Mouse (Mus musculus) stomach, embryonic 15.5 days (tissue): ENCODE measurements around the gene Gnaq. TPM values are rescaled to one million over a fixed set of nuclear protein-coding genes. Genes with fewer than 3 reads are reported as not detected.

ENCODE experiments used
- ATAC-seq: fragments of 200-750 bp; cut with Nextera tagmentation; 2 replicates; pipeline ENCODE4 v1.8.0; 2017; ENCODE audit warnings: low read depth, moderate number of reproducible peaks, moderate TSS enrichment; ENCODE audit not compliant: insufficient read depth, low FRiP score
- H3K27ac ChIP-seq: fragments of 300-500 bp; sonication (generic); 2 replicates; pipeline ENCODE4 v1.5.1; 2015; ENCODE audit warnings: mild to moderate bottlenecking, inconsistent platforms
- H3K27me3 ChIP-seq: fragments of 300-500 bp; sonication (generic); replicated peaks from 2 replicates; pipeline ENCODE4 v1.6.1; 2015; ENCODE audit warnings: inconsistent platforms
- H3K36me3 ChIP-seq: fragments of 300-500 bp; sonication (generic); 2 replicates; pipeline ENCODE4 v1.6.1; 2015; ENCODE audit warnings: inconsistent platforms
- H3K4me1 ChIP-seq: fragments of 300-500 bp; sonication (generic); 2 replicates; pipeline ENCODE4 v1.6.1; 2015; ENCODE audit warnings: inconsistent platforms
- H3K4me2 ChIP-seq: fragments of 300-500 bp; sonication (generic); 2 replicates; pipeline ENCODE4 v1.6.1; 2015; ENCODE audit warnings: mild to moderate bottlenecking, inconsistent platforms
- H3K4me3 ChIP-seq: fragments of 300-500 bp; sonication (generic); replicated peaks from 2 replicates; pipeline ENCODE4 v1.5.1; 2015; ENCODE audit warnings: inconsistent platforms
- H3K9ac ChIP-seq: fragments of 300-500 bp; sonication (generic); 2 replicates; pipeline ENCODE4 v1.6.1; 2015; ENCODE audit warnings: inconsistent platforms
- H3K9me3 ChIP-seq: fragments of 300-500 bp; sonication (generic); 2 replicates; pipeline ENCODE4 v1.6.1; 2016; ENCODE audit warnings: inconsistent platforms
- WGBS: fragments of 180-500 bp; shearing (Covaris S2); methylation state at CpG from one replicate; pipeline ENCODE4 v1.1.7; 2015; 5-methylcytosine and 5-hydroxymethylcytosine counted together
- polyA plus RNA-seq: library from polyadenylated mRNA; unstranded; fragments of >200 nt; fragmentation: Nextera tagmentation; extraction: Ambion mirVana; gene quantifications from 2 replicates; pipeline ENCODE4 v1.2.1, GENCODE M21; 2015

The Gnaq gene
- polyA plus RNA-seq, 1 experiment from 2014 or later = 35.6 TPM

DNA sequence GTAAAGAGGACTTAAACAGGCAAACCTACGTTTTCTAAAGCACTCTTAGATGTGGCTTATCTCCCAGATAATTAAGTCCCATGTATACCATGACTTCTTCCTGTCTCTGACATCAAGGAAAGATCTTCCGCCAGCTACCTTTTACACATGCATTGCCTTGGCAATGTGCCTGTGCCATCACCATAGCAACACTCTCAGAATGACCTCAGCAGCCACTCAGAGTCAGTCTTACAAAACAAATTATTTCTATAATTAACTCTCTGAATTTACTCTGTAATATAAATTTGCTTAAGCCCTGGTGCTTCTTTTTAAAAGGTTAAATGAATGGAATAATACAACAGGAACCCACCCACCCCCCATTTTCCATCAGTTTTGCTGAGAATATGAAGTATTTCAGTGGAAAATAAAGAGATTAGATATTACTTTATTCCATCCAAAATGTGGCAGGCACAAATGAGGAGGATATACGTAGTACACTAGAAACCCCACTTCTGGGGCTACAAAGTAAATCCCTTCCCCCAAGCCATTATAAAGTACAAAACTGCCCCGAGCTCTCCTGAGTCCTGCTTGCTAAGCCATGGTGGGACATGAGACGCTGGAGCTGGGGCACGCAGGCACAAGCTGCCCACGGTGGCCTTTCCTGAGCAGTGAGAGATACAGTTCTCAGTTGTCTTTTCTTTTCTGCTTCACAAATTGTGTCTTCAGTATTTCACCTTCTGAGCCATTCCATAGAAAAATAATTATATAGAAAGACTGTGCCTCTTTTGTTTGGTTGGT, 195.6 kb downstream of the Gnaq start:
- Histone ChIP-seq H3K9ac (no peak overlapping the region), H3K36me3 (no peaks in the 10 kb centered on the region; the same call in 1 of the 2 replicates), H3K9me3 (no peaks in the 10 kb centered on the region), H3K4me3 (no peak overlapping the region), H3K27ac (peak overlapping the region; percentile 27; the same call in 1 of the 2 replicates), H3K4me1 (peaks cover 18% of the 10 kb centered on the region; the same call in 1 of the 2 replicates), H3K4me2 (no peak overlapping the region), H3K27me3 (no peaks in the 10 kb centered on the region)
- WGBS = 47% methylated on average over 7 of the region's 7 CpGs
- no peak; the same call in 1 of the 2 replicates for ATAC-seq

DNA sequence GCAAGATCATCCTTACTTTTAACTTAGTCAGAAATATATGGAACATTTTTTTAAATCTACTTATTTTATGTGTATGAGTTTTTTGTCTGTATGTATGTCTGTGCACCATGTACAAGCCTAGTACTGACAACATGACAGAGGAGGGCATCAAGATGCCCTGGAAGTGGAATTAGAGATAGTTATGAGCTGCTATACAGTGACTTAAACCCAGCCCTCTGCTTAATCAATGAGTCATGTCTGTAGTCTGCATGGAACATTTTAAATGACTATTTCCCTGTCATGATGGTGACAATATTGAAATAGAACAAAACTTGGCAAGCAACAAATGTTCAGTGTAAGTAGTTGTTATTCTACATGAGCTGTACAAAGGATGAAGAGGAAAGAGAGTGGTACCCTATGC, 196.4 kb downstream of the Gnaq start:
- Histone ChIP-seq H3K27ac (no peak overlapping the region), H3K27me3 (no peaks in the 10 kb centered on the region), H3K9ac (no peak overlapping the region), H3K4me3 (no peak overlapping the region), H3K36me3 (no peaks in the 10 kb centered on the region; the same call in 1 of the 2 replicates), H3K9me3 (no peaks in the 10 kb centered on the region), H3K4me1 (peaks cover 18% of the 10 kb centered on the region; the same call in 1 of the 2 replicates), H3K4me2 (no peak overlapping the region)
- no peak for ATAC-seq

DNA sequence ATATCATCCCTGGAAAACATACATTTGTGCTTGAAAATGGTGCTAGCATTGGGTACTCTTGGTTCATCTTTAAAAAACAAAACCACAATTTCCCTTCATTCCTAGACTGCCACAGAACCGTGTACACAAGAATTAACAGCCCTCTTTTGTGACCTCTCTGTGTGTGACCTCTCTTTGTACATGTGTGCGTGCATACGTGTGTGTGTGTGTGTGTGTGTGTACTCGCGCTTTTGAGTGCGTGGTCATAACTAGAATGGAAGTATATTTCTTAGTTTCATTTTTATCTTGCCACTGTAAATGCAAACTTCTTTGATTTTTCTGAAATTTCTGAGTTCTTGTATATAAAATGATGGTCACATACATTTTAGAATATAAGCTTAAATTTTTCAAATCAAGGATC, 197.0 kb downstream of the Gnaq start:
- Histone ChIP-seq H3K27me3 (no peaks in the 10 kb centered on the region), H3K4me2 (no peak overlapping the region), H3K9ac (no peak overlapping the region), H3K27ac (no peak overlapping the region), H3K4me3 (no peak overlapping the region), H3K9me3 (no peaks in the 10 kb centered on the region), H3K36me3 (no peaks in the 10 kb centered on the region; the same call in 1 of the 2 replicates), H3K4me1 (peaks cover 18% of the 10 kb centered on the region; the same call in 1 of the 2 replicates)
- WGBS = 84% methylated on average over 6 of the region's 6 CpGs
- ATAC-seq = no peak

DNA sequence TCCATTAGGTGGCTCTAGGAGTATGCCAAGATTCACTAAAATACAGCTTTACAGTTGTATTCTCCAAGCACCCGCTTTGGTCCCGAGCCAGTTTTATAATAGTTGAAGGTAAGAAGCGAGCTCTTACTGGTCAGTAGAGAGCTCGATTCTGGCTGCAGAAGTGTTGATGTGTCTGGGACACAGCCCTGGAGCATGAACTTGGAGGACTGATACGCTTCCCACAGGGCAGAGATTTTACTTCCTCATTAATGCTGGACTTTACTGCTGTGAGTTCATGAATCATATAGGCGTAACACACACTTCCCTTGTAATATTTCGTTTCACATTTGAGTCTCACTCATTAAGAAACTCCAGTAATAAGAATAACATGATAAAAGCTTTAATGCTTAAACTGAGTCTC, 197.5 kb downstream of the Gnaq start:
- no peak for ATAC-seq
- 84% methylated on average over 7 of the region's 7 CpGs for WGBS

DNA sequence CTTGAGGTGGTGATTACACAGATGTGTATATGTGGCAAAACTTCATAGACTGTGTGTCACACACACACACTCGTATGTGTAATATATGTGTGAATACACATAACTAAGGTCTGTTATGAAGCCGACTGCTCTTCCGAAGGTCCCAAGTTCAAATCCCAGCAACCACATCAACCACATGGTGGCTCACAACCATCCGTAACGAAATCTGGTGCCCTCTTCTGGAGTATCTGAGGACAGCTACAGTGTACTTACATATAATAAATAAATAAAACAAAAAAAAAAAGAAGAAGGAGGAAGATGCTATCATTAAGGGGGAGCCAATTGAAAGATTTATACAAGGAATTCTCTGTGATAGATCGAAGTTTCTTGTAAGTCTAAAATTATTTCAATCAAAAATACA, 198.4 kb downstream of the Gnaq start:
- no peak for ATAC-seq
- Histone ChIP-seq H3K4me3 (no peak overlapping the region), H3K36me3 (no peaks in the 10 kb centered on the region; the same call in 1 of the 2 replicates), H3K9me3 (no peaks in the 10 kb centered on the region), H3K9ac (no peak overlapping the region), H3K4me2 (no peak overlapping the region), H3K4me1 (0 out of 2 replicates have a peak, but pooled peaks cover 9% of the 10 kb centered on the region), H3K27ac (no peak overlapping the region), H3K27me3 (no peaks in the 10 kb centered on the region)
- 89% methylated on average over 6 of the region's 6 CpGs for WGBS

More for the DNA sequence above, 197.5 kb downstream of the Gnaq start:
- Histone ChIP-seq H3K27me3 (no peaks in the 10 kb centered on the region), H3K27ac (peak overlapping the region; percentile 21; the same call in 1 of the 2 replicates), H3K9me3 (no peaks in the 10 kb centered on the region), H3K36me3 (no peaks in the 10 kb centered on the region; the same call in 1 of the 2 replicates), H3K4me2 (no peak overlapping the region), H3K9ac (no peak overlapping the region), H3K4me3 (no peak overlapping the region), H3K4me1 (peaks cover 18% of the 10 kb centered on the region; the same call in 1 of the 2 replicates)

DNA sequence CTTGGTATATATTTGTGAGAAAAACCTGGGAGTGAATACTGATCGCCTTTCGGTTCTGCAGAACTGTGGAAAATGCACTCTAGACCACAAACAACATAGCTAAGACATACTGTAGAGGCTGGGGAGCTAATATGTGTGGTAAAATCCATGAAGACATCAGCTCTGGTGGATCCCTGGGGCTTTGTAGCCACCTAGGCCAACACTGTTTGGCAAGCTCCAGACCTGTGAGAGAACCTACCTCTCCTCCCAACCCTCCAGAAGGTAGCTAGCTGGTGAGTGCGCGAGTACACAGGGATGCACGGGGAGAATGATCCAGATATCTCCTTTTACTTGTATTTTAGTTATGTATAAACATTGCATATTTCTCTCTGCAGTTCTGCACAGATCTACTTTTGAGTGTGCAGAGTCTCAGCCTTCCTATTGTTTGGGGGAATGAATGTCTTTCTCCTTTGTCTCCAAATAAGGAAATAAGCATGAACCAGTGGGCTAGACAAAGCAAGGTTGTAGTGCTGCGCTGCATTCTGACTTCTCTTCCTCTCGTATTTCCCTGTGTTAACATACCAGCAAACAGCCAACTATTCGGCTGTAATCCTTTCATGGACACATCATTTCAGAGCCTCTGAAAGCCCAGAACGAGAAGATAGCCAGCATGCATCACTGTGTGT, 205.4 kb downstream of the Gnaq start:
- ATAC-seq = no peak
- Histone ChIP-seq H3K4me1 (peaks cover 8% of the 10 kb centered on the region), H3K9me3 (no peaks in the 10 kb centered on the region), H3K4me2 (no peak overlapping the region), H3K9ac (no peak overlapping the region), H3K27me3 (no peaks in the 10 kb centered on the region), H3K36me3 (peaks cover 4% of the 10 kb centered on the region; the same call in 1 of the 2 replicates), H3K4me3 (no peak overlapping the region), H3K27ac (peak overlapping the region; percentile 74)
- 61% methylated on average over 9 of the region's 9 CpGs for WGBS

DNA sequence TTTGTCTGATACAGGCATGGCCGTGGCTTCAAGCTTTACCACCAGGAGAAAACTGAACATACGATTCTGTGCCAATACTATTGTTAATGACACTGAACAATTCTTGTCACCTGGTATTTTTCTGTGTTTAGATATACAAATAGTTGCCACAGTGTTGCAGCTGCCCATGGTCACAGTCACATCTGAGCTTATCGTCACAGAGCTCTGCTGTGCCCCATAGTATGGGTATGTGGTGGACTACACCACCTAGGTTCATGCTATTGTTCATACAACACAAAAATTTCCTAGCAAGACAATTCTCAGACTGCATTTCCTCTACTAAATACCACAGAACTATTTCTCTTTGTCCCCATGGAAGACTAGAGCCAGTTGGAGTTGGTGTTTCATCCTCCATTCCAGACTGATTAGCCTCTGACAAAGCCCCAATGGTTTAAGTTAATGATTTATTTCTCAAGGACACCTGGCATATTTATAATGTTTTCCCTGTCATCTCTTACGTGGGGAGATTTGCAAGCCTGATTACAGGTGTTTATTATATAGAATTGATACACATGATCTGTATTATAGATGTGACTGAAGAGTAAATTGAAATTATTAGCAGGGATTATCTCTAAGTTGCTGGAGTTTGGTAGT, 207.4 kb downstream of the Gnaq start:
- WGBS = 74% methylated on average over 4 of the region's 4 CpGs
- ATAC-seq = no peak
- H3K9ac ChIP-seq = no peak overlapping the region
- H3K4me3 ChIP-seq = no peak overlapping the region
- H3K4me1 ChIP-seq = peaks cover 8% of the 10 kb centered on the region
- no peak overlapping the region for H3K27ac ChIP-seq
- H3K4me2 ChIP-seq = no peak overlapping the region
- 0 out of 2 replicates have a peak, but pooled peaks cover 4% of the 10 kb centered on the region for H3K36me3 ChIP-seq
- H3K9me3 ChIP-seq = no peaks in the 10 kb centered on the region
- H3K27me3 ChIP-seq = no peaks in the 10 kb centered on the region

DNA sequence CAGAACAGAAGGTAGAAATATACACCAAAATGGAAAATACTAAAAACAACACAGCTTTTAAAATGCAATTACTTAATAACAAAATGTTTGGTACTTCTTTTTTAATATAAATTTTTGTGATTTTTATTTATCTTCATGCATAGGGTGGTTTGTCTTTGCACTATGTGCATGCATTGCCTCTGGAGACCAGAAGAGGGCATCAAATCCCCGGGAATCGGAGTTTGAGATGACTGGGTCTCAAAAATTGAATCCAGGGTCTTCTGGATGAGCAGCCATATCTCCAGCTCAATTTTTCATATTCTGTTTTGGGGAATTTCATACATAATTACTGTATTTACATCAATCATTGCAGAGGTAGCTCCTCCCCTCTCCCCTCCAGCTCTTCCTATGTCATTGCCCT, 210.1 kb downstream of the Gnaq start:
- Histone ChIP-seq H3K4me2 (no peak overlapping the region), H3K4me3 (no peak overlapping the region), H3K27ac (no peak overlapping the region), H3K4me1 (peaks cover 3% of the 10 kb centered on the region), H3K36me3 (no peaks in the 10 kb centered on the region), H3K9ac (no peak overlapping the region), H3K27me3 (no peaks in the 10 kb centered on the region), H3K9me3 (no peaks in the 10 kb centered on the region)
- WGBS = 66% methylated on average over 2 of the region's 2 CpGs
- no peak for ATAC-seq

DNA sequence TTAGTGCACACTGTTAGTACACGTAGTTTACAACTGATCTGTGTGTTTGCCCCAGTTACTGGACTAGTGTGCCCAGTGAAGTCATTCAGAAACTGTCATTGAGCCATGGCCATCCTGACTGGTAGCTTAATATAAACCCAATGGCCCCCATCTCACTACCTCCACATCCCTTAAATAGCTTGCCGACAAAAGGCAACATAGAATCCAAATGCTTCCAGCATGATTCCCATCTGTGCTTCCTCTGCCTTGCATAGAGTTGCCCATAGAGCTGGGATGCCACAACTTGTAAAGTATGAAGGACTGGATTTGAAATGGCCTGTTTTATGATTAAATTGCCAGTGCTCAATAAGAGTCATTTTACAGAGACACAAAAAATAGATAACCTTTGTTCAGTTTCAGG, 212.9 kb downstream of the Gnaq start:
- no peak overlapping the region for H3K9ac ChIP-seq
- WGBS = 91% methylated on average over 2 of the region's 2 CpGs
- no peaks in the 10 kb centered on the region for H3K27me3 ChIP-seq
- H3K36me3 ChIP-seq = no peaks in the 10 kb centered on the region
- no peaks in the 10 kb centered on the region for H3K4me1 ChIP-seq
- H3K9me3 ChIP-seq = no peaks in the 10 kb centered on the region
- no peak overlapping the region for H3K27ac ChIP-seq
- no peak overlapping the region for H3K4me2 ChIP-seq
- no peak for ATAC-seq
- H3K4me3 ChIP-seq = no peak overlapping the region

DNA sequence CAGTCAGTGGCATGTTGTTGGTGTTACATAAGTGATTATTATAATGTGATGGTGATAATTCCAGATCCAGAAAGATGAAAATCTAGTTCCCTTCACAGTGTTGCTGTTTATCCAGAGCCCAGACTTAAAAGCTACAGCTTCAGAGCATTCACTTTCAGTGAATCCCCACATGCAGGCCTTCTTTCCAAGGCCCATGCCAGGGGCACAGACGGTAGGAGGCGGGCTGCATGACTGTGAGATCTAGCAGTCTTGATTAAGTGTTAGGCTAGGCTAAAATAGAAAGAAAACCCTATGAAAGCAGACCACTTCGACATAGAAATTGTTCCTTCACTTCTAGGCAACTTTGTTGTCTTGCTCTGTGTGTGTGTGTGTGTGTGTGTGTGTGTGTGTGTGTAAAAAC, 214.4 kb downstream of the Gnaq start:
- WGBS = 84% methylated on average over 3 of the region's 3 CpGs
- Histone ChIP-seq H3K4me1 (no peaks in the 10 kb centered on the region), H3K27ac (no peak overlapping the region), H3K4me2 (no peak overlapping the region), H3K9ac (no peak overlapping the region), H3K27me3 (no peaks in the 10 kb centered on the region), H3K36me3 (no peaks in the 10 kb centered on the region), H3K4me3 (no peak overlapping the region), H3K9me3 (no peaks in the 10 kb centered on the region)
- no peak for ATAC-seq

DNA sequence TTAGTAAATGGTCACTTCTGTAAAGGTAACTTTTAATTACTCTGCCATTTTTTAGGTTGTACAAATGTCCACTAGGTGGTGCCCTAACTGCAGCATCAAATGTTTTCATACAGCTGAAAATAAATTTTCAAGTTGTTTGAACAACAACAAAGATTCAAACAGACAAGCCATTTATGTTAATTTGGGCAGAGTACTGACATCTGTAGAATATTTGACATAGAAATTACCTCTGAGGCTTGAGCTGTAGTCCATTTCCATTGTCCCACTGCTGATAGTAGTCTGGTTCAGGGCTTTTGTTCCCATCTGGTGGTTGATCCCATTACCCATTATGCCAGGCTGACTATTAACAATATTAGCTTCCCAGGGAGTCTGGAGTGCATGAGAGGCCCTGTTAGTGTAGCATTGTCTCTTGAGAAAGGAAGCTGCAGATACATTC, 221.1 kb downstream of the Gnaq start:
- H3K27ac ChIP-seq = no peak overlapping the region
- H3K4me3 ChIP-seq = no peak overlapping the region
- H3K9ac ChIP-seq = no peak overlapping the region
- no peak for ATAC-seq
- H3K4me2 ChIP-seq = no peak overlapping the region
- no peaks in the 10 kb centered on the region for H3K27me3 ChIP-seq
- H3K4me1 ChIP-seq = peaks cover 5% of the 10 kb centered on the region; the same call in 1 of the 2 replicates
- H3K36me3 ChIP-seq = no peaks in the 10 kb centered on the region
- H3K9me3 ChIP-seq = no peaks in the 10 kb centered on the region

DNA sequence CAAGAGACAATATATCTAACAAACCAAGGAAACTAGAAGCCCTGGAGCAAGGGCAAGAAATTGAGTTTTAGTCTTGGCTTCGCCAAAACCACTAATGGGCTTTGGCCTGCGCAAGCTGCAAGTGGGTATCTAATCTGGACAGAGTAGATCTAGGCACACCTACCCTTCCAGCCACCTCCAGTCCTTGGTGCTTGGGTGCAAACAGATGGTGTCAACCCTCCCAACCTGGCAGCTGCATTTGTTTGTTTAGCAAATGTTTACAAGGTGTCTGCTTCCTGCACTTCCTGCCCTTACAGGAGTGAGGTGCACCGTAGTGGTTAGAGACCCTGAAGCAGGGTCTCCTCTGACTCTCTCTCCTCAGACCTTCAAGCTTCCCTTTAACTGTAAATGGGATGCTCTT, 225.5 kb downstream of the Gnaq start:
- WGBS = 74% methylated on average over 3 of the region's 3 CpGs
- H3K27me3 ChIP-seq = no peaks in the 10 kb centered on the region
- no peaks in the 10 kb centered on the region for H3K9me3 ChIP-seq
- no peak overlapping the region for H3K4me3 ChIP-seq
- H3K4me2 ChIP-seq = no peak overlapping the region
- no peak overlapping the region for H3K9ac ChIP-seq
- peaks cover 5% of the 10 kb centered on the region; the same call in 1 of the 2 replicates for H3K4me1 ChIP-seq
- 0 out of 2 replicates have a peak overlapping the region, but pooled peaks have one; percentile 16 for H3K27ac ChIP-seq
- ATAC-seq = no peak
- H3K36me3 ChIP-seq = 0 out of 2 replicates have a peak, but pooled peaks cover 5% of the 10 kb centered on the region
